Mouse (Mus musculus) heart, adult 8-10 months (tissue): ENCODE data around the gene Snd1. TPM values are rescaled to one million over a fixed set of nuclear protein-coding genes. Genes with fewer than 3 reads are reported as not detected.
"Not testable (repeated sequence)": the region's sequence is repeated elsewhere in the genome, so short reads cannot be mapped to it uniquely, and the experiment has no call there.

ENCODE experiments used
- DNase-seq: peaks from one replicate; pipeline ENCODE4 v3.0.0; 2022; ENCODE audit warnings: low spot score
- total RNA-seq, 4 experiments: library from RNA; stranded (reverse); gene quantifications; 2 replicates each; pipeline ENCODE4 v1.2.4; 2022

Snd1 gene
- total RNA-seq, 4 experiments from 2014 or later: 70.6 to 88.2 (median 80.3) TPM

- peak; percentile 63 for DNase-seq
These were observed 11.1 kb downstream of the Snd1 start for GRCm38 (mm10) chr6:28486008-28486407.

GRCm38 (mm10) chr6:28486471-28486870 lies 11.5 kb downstream of the Snd1 start:
- no peak for DNase-seq

- no peak for DNase-seq
These were observed 12.0 kb downstream of the Snd1 start for GRCm38 (mm10) chr6:28486905-28487304.

- DNase-seq: no peak
These were observed 13.4 kb downstream of the Snd1 start for GRCm38 (mm10) chr6:28488204-28488851.

GRCm38 (mm10) chr6:28490612-28491011 lies 15.7 kb downstream of the Snd1 start:
- no peak for DNase-seq

- DNase-seq: no peak
These were observed 16.3 kb downstream of the Snd1 start for GRCm38 (mm10) chr6:28491198-28491597.

- DNase-seq: peak; percentile 70
These were observed 22.9 kb downstream of the Snd1 start for GRCm38 (mm10) chr6:28497837-28498236.

- DNase-seq: no peak
These were observed 27.6 kb downstream of the Snd1 start for GRCm38 (mm10) chr6:28502576-28502975.

- no peak for DNase-seq
These were observed 28.2 kb downstream of the Snd1 start for GRCm38 (mm10) chr6:28503148-28503547.

GRCm38 (mm10) chr6:28504611-28505010 lies 29.7 kb downstream of the Snd1 start:
- no peak for DNase-seq

GRCm38 (mm10) chr6:28507759-28508158 lies 32.8 kb downstream of the Snd1 start:
- no peak for DNase-seq

GRCm38 (mm10) chr6:28514195-28514594 lies 39.3 kb downstream of the Snd1 start:
- no peak for DNase-seq

- no peak for DNase-seq
These were observed 40.0 kb downstream of the Snd1 start for GRCm38 (mm10) chr6:28514830-28515350.

GRCm38 (mm10) chr6:28516618-28517017 lies 41.7 kb downstream of the Snd1 start:
- DNase-seq: no peak

- no peak for DNase-seq
These were observed 42.1 kb downstream of the Snd1 start for GRCm38 (mm10) chr6:28517050-28517449.

GRCm38 (mm10) chr6:28519426-28519825 lies 44.5 kb downstream of the Snd1 start:
- no peak for DNase-seq

- not testable (repeated sequence) for DNase-seq
These were observed 45.8 kb downstream of the Snd1 start for GRCm38 (mm10) chr6:28520787-28521186.

- DNase-seq: no peak
These were observed 46.5 kb downstream of the Snd1 start for GRCm38 (mm10) chr6:28521416-28521815.

- DNase-seq: no peak
These were observed 50.6 kb downstream of the Snd1 start for GRCm38 (mm10) chr6:28525589-28525988.

- no peak for DNase-seq
These were observed 52.5 kb downstream of the Snd1 start for GRCm38 (mm10) chr6:28527459-28527858.

- no peak for DNase-seq
These were observed 53.3 kb downstream of the Snd1 start for GRCm38 (mm10) chr6:28528208-28528607.

- DNase-seq: no peak
These were observed 61.5 kb downstream of the Snd1 start for GRCm38 (mm10) chr6:28536464-28536863.

- DNase-seq: no peak
These were observed 63.0 kb downstream of the Snd1 start for GRCm38 (mm10) chr6:28537851-28538527.
